Mouse (Mus musculus): ENCODE results near the gene Ldlrad3.

DNA sequence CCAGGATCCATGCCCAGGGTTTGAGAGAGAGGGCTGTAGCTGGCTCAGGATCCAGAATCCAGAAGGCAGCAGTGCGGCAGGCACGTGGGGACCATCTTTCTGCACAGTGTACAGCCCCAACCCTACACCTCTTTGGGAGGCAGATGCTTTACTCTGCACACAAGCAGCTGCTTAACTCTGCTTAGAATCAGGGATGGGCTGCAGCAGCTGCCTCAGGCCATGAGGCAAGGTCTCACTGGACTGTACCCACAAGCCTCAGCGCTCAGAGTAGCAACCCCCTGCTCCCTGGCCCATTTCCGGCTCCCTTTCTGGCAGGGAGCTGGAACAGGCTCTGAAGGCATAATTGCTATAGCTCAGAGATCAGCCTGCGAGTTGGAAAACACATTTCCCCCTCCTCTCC lies 45.3 kb upstream of the Ldlrad3 start:
- TF ChIP-seq CTCF (IDR thresholded peaks at IDR 0.05; ENCODE audit: low read depth, low read length): no peak
- TF ChIP-seq POLR2A (IDR thresholded peaks at IDR 0.05; ENCODE audit: borderline replicate concordance, low read depth, low read length): no peak
